Mouse (Mus musculus): ENCODE measurements around the gene Cyp4x1. TPM values are rescaled to one million over a fixed set of nuclear protein-coding genes. Genes with fewer than 3 reads are reported as not detected.
"Not testable (repeated sequence)": the region's sequence is repeated elsewhere in the genome, so short reads cannot be mapped to it uniquely, and the experiment has no call there.

The Cyp4x1 gene
- total RNA-seq (2022) = not detected

DNA sequence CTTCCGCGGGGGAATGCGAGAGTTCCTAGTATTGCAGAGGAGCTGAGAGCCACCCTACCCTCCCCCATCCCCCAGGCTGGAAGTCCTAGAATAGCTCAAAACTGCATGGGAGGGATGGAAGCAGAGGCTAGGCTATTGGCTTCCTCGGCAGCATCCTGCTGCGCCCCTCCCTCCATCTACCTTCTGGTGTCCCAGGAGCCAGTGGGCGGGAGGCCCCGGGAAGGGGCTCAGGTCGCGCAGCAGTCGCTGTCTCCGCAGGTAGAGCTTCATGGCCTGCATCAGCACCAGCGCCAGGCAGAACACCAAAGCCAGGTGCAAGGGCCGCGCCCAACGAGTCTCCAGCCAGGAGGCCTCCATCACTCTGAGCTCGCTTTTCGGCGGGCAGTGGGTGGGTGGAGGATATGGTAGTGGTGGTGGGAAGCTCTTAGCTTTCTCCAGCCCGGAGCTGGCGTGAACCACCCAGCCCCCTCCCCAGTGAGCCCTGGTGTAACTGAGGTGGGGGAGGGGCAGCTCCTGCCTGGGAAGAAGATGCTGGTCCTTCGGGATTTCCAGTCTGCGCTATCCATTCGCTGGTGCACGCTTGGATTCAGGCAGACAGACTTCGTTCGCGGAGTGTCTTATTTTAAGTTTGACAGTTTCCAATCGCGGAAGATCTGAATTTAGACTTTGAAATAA, at the start of gene Cyp4x1:
Cyp4x1 (minus strand) TSS at position 661 of the 675 bp plus-strand sequence.
- no peak for DNase-seq (ENCODE audit: low spot score)

GRCm38 (mm10) chr4:115176201-115176600, 42.1 kb upstream of the Cyp4x1 start:
- not testable (repeated sequence) for DNase-seq (ENCODE audit: low spot score)

- no peak for DNase-seq (ENCODE audit: low spot score)
Measured at GRCm38 (mm10) chr4:115174694-115175353, 40.7 kb upstream of the Cyp4x1 start.

- not testable (repeated sequence) for DNase-seq (ENCODE audit: low spot score)
Measured at GRCm38 (mm10) chr4:115158963-115159362, 24.9 kb upstream of the Cyp4x1 start.

- DNase-seq (ENCODE audit: low spot score) = no peak
Measured at GRCm38 (mm10) chr4:115154723-115155122, 20.6 kb upstream of the Cyp4x1 start.

DNA sequence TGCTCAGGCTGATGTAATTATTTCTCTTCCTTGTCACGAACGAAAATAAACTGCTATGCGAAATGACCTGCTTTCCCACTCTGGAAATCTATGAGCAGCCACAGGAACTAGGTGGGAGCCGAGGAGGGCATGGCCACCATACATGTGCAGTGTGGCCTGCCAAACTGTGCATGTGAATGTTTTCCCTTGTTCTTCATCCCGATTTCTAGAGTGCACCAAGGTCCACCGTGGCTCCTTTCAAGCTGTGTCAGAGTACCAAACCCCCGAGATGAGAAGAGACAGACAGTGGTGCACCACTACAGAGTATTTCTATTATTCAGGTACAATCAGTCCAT, 182 bp upstream of the Cyp4x1 start:
- DNase-seq (ENCODE audit: low spot score) = no peak

DNA sequence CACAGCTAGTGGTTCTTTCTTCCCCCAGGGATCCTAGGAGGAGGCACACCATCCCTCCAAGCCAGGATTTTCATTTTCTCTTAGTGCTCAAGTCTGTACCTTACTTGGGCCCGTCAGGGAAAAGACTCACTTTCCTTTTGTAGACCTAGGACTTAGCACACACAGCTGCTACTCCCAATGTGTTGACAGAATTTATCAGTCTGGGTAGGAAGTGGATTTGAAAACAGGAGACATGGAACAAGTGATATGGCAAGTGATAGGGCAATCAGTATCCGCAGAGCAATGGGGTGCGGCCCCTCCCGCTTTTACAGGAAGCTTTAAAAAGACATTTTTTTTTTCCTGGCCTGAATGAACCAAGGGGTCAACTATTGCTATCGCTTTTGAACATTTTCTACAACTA, 996 bp downstream of the Cyp4x1 start:
- DNase-seq (ENCODE audit: low spot score) = no peak

- DNase-seq (ENCODE audit: low spot score) = no peak
Measured at GRCm38 (mm10) chr4:115124713-115125112, 9.4 kb downstream of the Cyp4x1 start.

DNA sequence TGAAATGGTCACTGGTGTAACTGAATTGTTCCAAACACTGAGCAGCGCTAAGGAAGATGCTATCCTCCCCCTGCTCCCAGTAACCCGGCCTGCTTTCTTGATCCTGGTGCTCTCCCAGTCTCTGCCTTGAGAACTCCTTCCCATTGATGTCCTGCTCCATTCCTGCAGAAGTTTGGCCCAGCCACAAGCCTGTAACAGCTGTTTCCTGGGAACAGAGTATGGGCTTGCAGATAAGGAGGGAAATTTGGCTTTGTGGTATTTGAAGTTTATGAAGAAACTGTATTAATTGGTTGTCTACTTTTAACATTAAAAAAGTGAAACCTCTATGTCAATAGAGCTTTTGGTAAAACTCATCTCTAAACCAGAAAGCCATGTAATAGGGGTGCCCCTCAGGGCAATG, 10.6 kb downstream of the Cyp4x1 start:
- DNase-seq (ENCODE audit: low spot score) = no peak

- DNase-seq (ENCODE audit: low spot score) = no peak
Measured at GRCm38 (mm10) chr4:115121608-115122007, 12.5 kb downstream of the Cyp4x1 start.

GRCm38 (mm10) chr4:115121162-115121561, 12.9 kb downstream of the Cyp4x1 start:
- no peak for DNase-seq (ENCODE audit: low spot score)

GRCm38 (mm10) chr4:115119642-115120041, 14.4 kb downstream of the Cyp4x1 start:
- no peak for DNase-seq (ENCODE audit: low spot score)

DNA sequence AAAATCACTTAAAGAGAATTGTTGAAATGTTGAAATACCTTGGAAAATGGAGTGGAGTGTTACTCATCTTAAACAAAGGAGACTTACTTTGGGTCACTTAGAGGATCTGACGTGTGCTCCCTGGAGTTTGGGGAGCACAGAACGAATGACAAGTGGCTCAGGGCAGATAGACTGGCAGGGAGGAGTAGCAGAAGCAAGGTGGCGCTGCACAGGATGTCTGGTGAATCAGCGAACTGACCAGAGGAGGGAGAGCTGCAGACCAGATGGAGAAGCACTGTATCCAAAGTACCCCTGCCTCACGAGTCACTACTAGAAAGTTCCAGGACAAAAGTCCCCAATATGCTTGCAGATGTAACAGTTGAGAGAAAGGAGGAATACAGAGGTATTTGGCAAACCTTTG, 20.8 kb downstream of the Cyp4x1 start:
- no peak for DNase-seq (ENCODE audit: low spot score)

DNA sequence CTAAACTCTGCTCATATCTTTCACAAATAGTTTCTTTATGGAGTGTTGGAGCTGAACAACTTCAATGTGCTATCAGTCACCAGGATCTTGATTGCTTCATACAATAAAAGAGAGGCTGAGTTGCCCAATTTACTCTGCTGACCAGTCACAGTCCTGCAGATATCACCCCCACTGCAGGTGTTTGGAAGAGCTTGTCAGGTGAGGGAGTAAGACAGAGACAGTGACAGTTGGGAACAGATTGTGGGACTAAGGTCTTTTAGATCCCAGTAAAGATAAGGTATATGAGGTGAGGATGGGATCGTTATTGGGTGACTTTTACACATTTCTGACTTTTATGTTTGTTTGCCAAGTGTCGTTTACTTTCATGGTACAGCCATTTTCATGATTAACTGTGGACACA, 22.9 kb downstream of the Cyp4x1 start:
- no peak for DNase-seq (ENCODE audit: low spot score)

- no peak for DNase-seq (ENCODE audit: low spot score)
Measured at GRCm38 (mm10) chr4:115103510-115103909, 30.6 kb downstream of the Cyp4x1 start.

DNA sequence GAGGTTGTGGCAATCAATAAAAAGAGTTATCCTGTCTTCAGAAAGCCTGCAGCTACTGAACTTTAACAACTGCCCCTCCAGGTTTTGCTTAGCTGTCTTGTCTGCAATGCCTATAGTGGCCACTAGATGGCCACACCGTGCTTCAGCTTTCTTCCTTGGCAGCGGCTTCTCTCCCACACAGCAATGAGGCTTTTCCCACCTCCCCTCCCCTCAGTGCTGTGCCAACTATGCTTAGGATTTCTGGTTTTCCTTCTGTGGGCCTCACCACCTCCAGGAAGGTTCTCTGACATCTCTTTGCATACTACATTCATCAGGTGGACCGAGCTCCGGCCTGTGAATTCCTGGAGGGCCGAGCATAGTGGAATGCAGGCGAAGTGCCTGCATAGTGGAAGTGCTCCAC, 32.4 kb downstream of the Cyp4x1 start:
- DNase-seq (ENCODE audit: low spot score) = peak; percentile 34

GRCm38 (mm10) chr4:115097146-115097496, 37.0 kb downstream of the Cyp4x1 start:
- DNase-seq (ENCODE audit: low spot score) = no peak

DNA sequence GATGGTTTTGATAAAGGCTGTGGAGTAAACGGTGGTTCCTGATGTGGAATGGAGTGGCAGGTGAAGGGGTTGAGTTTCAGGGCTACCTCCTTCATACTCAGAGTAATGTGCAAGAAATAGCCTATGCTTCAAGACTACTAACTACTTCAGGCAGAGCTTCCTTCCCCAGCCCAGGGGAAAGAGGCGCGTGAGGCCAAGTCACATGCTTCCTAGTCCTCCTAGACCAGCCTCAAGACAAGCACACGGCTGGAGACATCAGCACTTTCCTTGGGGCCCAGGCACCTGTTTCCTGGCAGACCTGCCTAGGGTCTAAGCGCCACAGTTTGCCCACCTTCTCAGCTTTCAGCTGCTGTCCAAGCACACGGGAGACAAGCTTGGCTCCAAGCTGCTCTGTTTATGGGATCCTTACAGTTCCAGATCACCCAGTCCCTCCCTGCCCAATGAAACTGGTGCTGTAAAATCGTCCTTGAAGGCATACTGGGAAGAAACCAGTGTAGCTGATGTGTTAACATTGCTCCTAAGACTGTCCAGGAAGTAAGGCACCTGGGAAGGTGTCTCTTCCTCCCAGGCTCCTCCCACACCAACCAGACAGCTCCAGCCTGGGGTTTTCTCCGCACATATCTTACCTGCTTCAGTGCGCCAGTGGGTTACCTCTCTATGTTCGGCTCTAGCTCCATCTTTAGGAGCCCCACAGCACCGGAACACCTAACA, 37.5 kb downstream of the Cyp4x1 start:
- no peak for DNase-seq (ENCODE audit: low spot score)

DNA sequence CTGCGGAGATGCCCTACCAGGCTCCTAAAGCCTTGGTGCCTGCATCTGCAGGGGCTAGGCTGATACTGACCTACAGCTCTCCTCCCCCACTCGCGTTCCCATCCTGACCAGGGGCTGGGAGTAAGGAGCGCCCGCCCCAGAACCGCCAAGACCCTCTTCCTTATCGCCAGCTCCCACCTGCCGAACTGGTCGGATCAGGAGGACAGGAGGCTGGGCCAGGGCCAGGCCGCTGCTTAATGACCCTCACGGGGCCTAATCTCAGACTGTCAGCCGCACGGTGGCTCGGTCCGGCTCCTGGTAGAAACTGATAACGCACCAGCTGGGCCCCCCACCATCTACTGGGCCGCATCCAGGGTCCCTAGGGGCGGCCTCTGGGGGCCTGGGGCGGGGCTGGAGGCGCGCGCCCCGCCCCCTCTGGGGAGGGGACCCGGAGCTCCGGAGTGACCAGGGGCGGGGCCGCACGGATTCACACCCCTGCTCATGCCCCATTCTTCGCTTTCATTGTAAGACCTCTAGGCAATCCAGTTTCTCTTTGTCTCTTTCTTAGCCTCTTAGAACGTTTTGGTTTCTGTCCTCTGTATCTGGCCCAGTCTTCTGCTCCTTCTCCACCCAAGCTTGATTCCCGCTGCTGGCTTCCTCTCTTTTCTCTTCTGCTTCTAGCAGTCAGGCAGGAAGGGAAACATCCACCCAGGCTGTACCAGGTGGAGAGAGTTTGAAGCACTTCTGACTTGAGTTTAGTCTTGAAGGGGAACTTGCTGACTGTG, 38.2 kb downstream of the Cyp4x1 start:
- DNase-seq (ENCODE audit: low spot score) = no peak

DNA sequence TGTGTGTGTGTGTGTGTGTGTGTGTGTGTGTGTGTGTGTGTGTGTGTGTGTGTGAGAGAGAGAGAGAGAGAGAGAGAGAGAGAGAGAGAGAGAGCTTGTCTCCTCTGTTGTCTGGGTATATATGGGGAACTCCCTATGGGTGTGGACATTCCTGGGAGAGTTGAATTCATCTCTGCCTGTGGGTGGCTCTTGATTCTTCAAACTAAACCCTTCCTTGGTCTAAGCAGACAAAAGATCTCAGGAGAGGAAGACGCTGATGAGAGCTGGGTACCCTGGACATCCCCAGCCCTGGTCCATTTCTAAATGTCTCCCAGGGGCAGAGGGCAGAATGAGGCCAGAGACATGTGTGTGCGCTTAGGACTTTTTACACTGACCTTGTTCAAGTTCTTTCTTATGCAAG, 40.0 kb downstream of the Cyp4x1 start:
- DNase-seq (ENCODE audit: low spot score) = no peak

DNA sequence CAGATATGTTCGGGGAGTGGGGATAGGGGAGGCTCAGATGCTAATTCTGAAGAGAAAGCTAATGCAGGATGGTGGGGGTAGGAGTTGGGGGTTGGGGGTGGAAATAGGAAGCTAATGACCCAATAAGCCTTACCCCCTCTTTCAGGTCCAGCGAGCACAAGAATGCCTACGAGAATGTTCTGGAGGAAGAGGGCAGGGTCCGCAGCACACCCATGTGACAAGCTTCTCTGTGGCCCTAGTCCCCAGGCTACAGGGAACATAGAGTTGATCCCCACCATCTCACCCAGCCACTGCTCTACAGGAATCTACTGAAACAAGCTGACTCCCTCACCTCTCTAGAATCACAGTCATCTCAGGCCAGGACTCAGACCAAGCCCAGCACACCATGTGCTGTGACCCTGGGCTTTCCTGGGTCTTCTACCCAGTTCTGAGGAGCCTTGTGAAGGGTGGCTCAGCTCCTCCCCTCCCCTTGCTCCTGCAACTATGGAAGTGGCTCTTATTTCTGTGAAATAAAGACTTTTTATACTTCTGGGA, 40.7 kb downstream of the Cyp4x1 start:
- no peak for DNase-seq (ENCODE audit: low spot score)

- DNase-seq (ENCODE audit: low spot score) = no peak
Measured at GRCm38 (mm10) chr4:115091806-115092205, 42.3 kb downstream of the Cyp4x1 start.
